Mouse (Mus musculus) lung, postnatal 0 days (tissue): ENCODE measurements around the gene Rnase13. TPM values are rescaled to one million over a fixed set of nuclear protein-coding genes. Genes with fewer than 3 reads are reported as not detected.

Source experiments
- ATAC-seq: fragments of 200-750 bp; cut with Nextera tagmentation; 2 replicates; pipeline ENCODE4 v1.8.0; 2017; ENCODE audit warnings: moderate library complexity
- DNase-seq: peaks from one replicate; pipeline ENCODE4 v3.0.0-alpha.2; 2016; ENCODE audit warnings: low spot score
- H3K27ac ChIP-seq: fragments of 300-500 bp; sonication (generic); 2 replicates; pipeline ENCODE4 v1.5.1; 2014; ENCODE audit warnings: antibody characterized with exemption, mild to moderate bottlenecking, low read length, mixed read lengths
- H3K27me3 ChIP-seq: fragments of 300-500 bp; sonication (generic); replicated peaks from 2 replicates; pipeline ENCODE4 v1.6.1; 2014; ENCODE audit warnings: low read length, mixed read lengths; ENCODE audit not compliant: insufficient read depth
- H3K36me3 ChIP-seq: fragments of 300-500 bp; sonication (generic); 2 replicates; pipeline ENCODE4 v1.6.1; 2014; ENCODE audit warnings: low read length, mixed read lengths; ENCODE audit not compliant: insufficient read depth
- H3K4me1 ChIP-seq: fragments of 300-500 bp; sonication (generic); 2 replicates; pipeline ENCODE4 v1.6.1; 2014; ENCODE audit warnings: antibody characterized with exemption, low read depth, low read length, mixed read lengths; ENCODE audit not compliant: insufficient read depth
- H3K4me2 ChIP-seq: fragments of 300-500 bp; sonication (generic); replicated peaks from 2 replicates; pipeline ENCODE4 v1.6.1; 2014; ENCODE audit warnings: low read depth, mild to moderate bottlenecking, low read length, moderate library complexity, mixed read lengths
- H3K4me3 ChIP-seq: fragments of 300-500 bp; sonication (generic); 2 replicates; pipeline ENCODE4 v1.5.1; 2014; ENCODE audit warnings: low read depth, low read length
- H3K9ac ChIP-seq: fragments of 300-500 bp; sonication (generic); replicated peaks from 2 replicates; pipeline ENCODE4 v1.6.1; 2014; ENCODE audit warnings: low read depth, mild to moderate bottlenecking
- H3K9me3 ChIP-seq: fragments of 300-500 bp; sonication (generic); 2 replicates; pipeline ENCODE4 v1.6.1; 2016; ENCODE audit warnings: low read length, mixed read lengths
- CTCF ChIP-seq: IDR thresholded peaks from 2 replicates; pipeline ENCODE4 v1.5.1; 2016; ENCODE audit warnings: antibody characterized with exemption, mild to moderate bottlenecking
- EP300 ChIP-seq: IDR thresholded peaks from 2 replicates; pipeline ENCODE4 v1.6.1; 2016; ENCODE audit warnings: antibody characterized with exemption, mild to moderate bottlenecking, control low read depth
- WGBS: fragments of 180-500 bp; shearing (Covaris S2); extraction: QIAGEN DNeasy Blood & Tissue Kit; methylation state at CpG from one replicate; pipeline ENCODE4 v1.1.7; 2014; 5-methylcytosine and 5-hydroxymethylcytosine counted together
- polyA plus RNA-seq: library from polyadenylated mRNA; unstranded; fragments of >200 nt; fragmentation: Nextera tagmentation; extraction: Ambion mirVana; gene quantifications from 2 replicates; pipeline ENCODE4 v1.2.1, GENCODE M21; 2015

Rnase13 gene
- polyA plus RNA-seq, 1 experiment from 2014 or later: not detected

- Histone ChIP-seq H3K4me1 (no peaks in the 10 kb centered on the region), H3K4me3 (no peak overlapping the region), H3K9me3 (no peaks in the 10 kb centered on the region), H3K27me3 (no peaks in the 10 kb centered on the region), H3K4me2 (no peak overlapping the region), H3K36me3 (peaks cover 9% of the 10 kb centered on the region; the same call in 1 of the 2 replicates), H3K9ac (no peak overlapping the region), H3K27ac (no peak overlapping the region)
- no peak for ATAC-seq
- DNase-seq: no peak
- TF ChIP-seq EP300 (no peak), CTCF (no peak)
- 79% methylated on average over 6 of the region's 6 CpGs for whole genome bisulfite sequencing
Observed at GRCm38 (mm10) chr14:51896019-51896418, 26.6 kb downstream of the Rnase13 start.

GRCm38 (mm10) chr14:51895071-51895470, 27.5 kb downstream of the Rnase13 start:
- no peak overlapping the region for H3K4me3 ChIP-seq
- 82% methylated on average over 14 of the region's 14 CpGs for WGBS
- H3K9me3 ChIP-seq: no peaks in the 10 kb centered on the region
- H3K36me3 ChIP-seq: peaks cover 10% of the 10 kb centered on the region; the same call in 1 of the 2 replicates
- TF ChIP-seq CTCF (no peak), EP300 (no peak)
- H3K27me3 ChIP-seq: no peaks in the 10 kb centered on the region
- ATAC-seq (no peak), DNase-seq (no peak)
- no peak overlapping the region for H3K4me2 ChIP-seq
- H3K4me1 ChIP-seq: no peaks in the 10 kb centered on the region
- no peak overlapping the region for H3K27ac ChIP-seq
- no peak overlapping the region for H3K9ac ChIP-seq

- Histone ChIP-seq H3K27me3 (no peaks in the 10 kb centered on the region), H3K36me3 (peaks cover 21% of the 10 kb centered on the region), H3K4me2 (no peak overlapping the region), H3K4me1 (no peaks in the 10 kb centered on the region), H3K27ac (peak overlapping the region; percentile 8; the same call in 1 of the 2 replicates), H3K9me3 (no peaks in the 10 kb centered on the region), H3K9ac (no peak overlapping the region), H3K4me3 (no peak overlapping the region)
- no peak for TF ChIP-seq EP300
- TF ChIP-seq CTCF: no peak
- DNase-seq (no peak), ATAC-seq (no peak; the same call in 1 of the 2 replicates)
- WGBS: 46% methylated on average over 3 of the region's 3 CpGs
Observed at GRCm38 (mm10) chr14:51893809-51894208, 28.8 kb downstream of the Rnase13 start.

GRCm38 (mm10) chr14:51893094-51893794, 29.3 kb downstream of the Rnase13 start:
- H3K9me3 ChIP-seq: no peaks in the 10 kb centered on the region
- no peak overlapping the region for H3K4me2 ChIP-seq
- no peak overlapping the region for H3K9ac ChIP-seq
- no peak overlapping the region for H3K4me3 ChIP-seq
- H3K36me3 ChIP-seq: peaks cover 22% of the 10 kb centered on the region
- H3K27ac ChIP-seq: peak overlapping the region; percentile 8
- peak; percentile 97 for ATAC-seq
- peak; percentile 81 for DNase-seq
- no peaks in the 10 kb centered on the region for H3K4me1 ChIP-seq
- 27% methylated on average over 10 of the region's 10 CpGs for WGBS
- H3K27me3 ChIP-seq: no peaks in the 10 kb centered on the region
- TF ChIP-seq EP300 (peak; percentile 67; the same call in 1 of the 2 replicates), CTCF (no peak)

GRCm38 (mm10) chr14:51892191-51892939, 30.2 kb downstream of the Rnase13 start, which contains the start of gene Slc39a2:
Slc39a2 (plus strand) TSS chr14:51892889.
- Histone ChIP-seq H3K4me2 (no peak within 1 kb of the TSS), H3K27ac (peak within 1 kb of the TSS; percentile 8), H3K4me3 (no peak within 1 kb of the TSS), H3K4me1 (no peaks in the 10 kb centered on the region), H3K27me3 (no peaks in the 10 kb centered on the region), H3K9ac (no peak within 1 kb of the TSS), H3K36me3 (peaks cover 22% of the 10 kb centered on the region), H3K9me3 (no peaks in the 10 kb centered on the region)
- no peak for ATAC-seq
- no peak for DNase-seq
- no peak for TF ChIP-seq CTCF
- TF ChIP-seq EP300: no peak
- WGBS: 89% methylated on average over 9 of the region's 9 CpGs

GRCm38 (mm10) chr14:51889833-51890232, 32.7 kb downstream of the Rnase13 start:
- H3K4me1 ChIP-seq: peaks cover 4% of the 10 kb centered on the region; the same call in 1 of the 2 replicates
- DNase-seq (no peak), ATAC-seq (no peak)
- no peak overlapping the region for H3K9ac ChIP-seq
- no peak overlapping the region for H3K4me2 ChIP-seq
- no peaks in the 10 kb centered on the region for H3K27me3 ChIP-seq
- peaks cover 22% of the 10 kb centered on the region for H3K36me3 ChIP-seq
- TF ChIP-seq CTCF (no peak), EP300 (no peak)
- 88% methylated on average over 6 of the region's 6 CpGs for WGBS
- no peak overlapping the region for H3K4me3 ChIP-seq
- no peaks in the 10 kb centered on the region for H3K9me3 ChIP-seq
- no peak overlapping the region for H3K27ac ChIP-seq
